Mouse (Mus musculus) thymus, adult 2 months (tissue): ENCODE data around the gene Dnajb2. TPM values are rescaled to one million over a fixed set of nuclear protein-coding genes. Genes with fewer than 3 reads are reported as not detected.

ENCODE experiments used
- DNase-seq: peaks from one replicate; pipeline ENCODE4 v3.0.0; 2021
- H3K27ac ChIP-seq: fragments of 200-500 bp; 2 replicates; pipeline ENCODE4 v1.5.1; 2012; ENCODE audit warnings: low read length, control low read depth; ENCODE audit not compliant: control insufficient read depth, insufficient read depth
- H3K27me3 ChIP-seq: fragments of 200-500 bp; 2 replicates; pipeline ENCODE4 v1.6.1; 2012; ENCODE audit warnings: mild to moderate bottlenecking, low read length, moderate library complexity, mixed read lengths; ENCODE audit not compliant: control insufficient read depth, insufficient read depth
- H3K36me3 ChIP-seq: fragments of 200-500 bp; 2 replicates; pipeline ENCODE4 v1.6.1; 2012; ENCODE audit warnings: mild to moderate bottlenecking, low read length, moderate library complexity; ENCODE audit not compliant: control insufficient read depth, insufficient read depth
- H3K4me1 ChIP-seq: fragments of 200-500 bp; replicated peaks from 2 replicates; pipeline ENCODE4 v1.6.1; 2012; ENCODE audit warnings: low read length; ENCODE audit not compliant: control insufficient read depth, insufficient read depth
- H3K4me3 ChIP-seq: fragments of 200-500 bp; 2 replicates; pipeline ENCODE4 v1.5.1; 2012; ENCODE audit warnings: mild to moderate bottlenecking, low read length, control low read depth, moderate library complexity; ENCODE audit not compliant: control insufficient read depth, insufficient read depth
- CTCF ChIP-seq: fragments of 200-500 bp; IDR thresholded peaks from 2 replicates; pipeline ENCODE4 v1.5.1; 2012; ENCODE audit warnings: mild to moderate bottlenecking, control low read depth, low read length, moderate library complexity, borderline replicate concordance; ENCODE audit not compliant: control insufficient read depth, poor library complexity, insufficient read depth; ENCODE audit errors: extremely low read depth
- POLR2A ChIP-seq: fragments of 200-500 bp; IDR thresholded peaks from 2 replicates; pipeline ENCODE4 v1.6.1; 2012; ENCODE audit warnings: mild to moderate bottlenecking, low read length, control low read depth, moderate library complexity; ENCODE audit not compliant: control insufficient read depth, poor library complexity, insufficient read depth; ENCODE audit errors: extremely low read depth
- WGBS: fragments of 180-500 bp; shearing (Covaris S2); methylation state at CpG from one replicate; pipeline ENCODE4 v1.1.7; 2018; 5-methylcytosine and 5-hydroxymethylcytosine counted together
- polyA plus RNA-seq: library from polyadenylated mRNA; depleted of rRNA; stranded (reverse); fragments of >200 nt; gene quantifications from 2 replicates; pipeline ENCODE4 v1.2.3, GENCODE M21; 2012

Dnajb2 gene
- polyA plus RNA-seq, 1 experiment = 22.3 TPM

- no peak for DNase-seq
- Histone ChIP-seq H3K4me1 (peaks cover 11% of the 10 kb centered on the region), H3K27me3 (no peaks in the 10 kb centered on the region), H3K27ac (peak overlapping the region; percentile 8; the same call in 1 of the 2 replicates), H3K36me3 (peaks cover 2% of the 10 kb centered on the region; the same call in 1 of the 2 replicates), H3K4me3 (peak overlapping the region; percentile 80)
- TF ChIP-seq CTCF = no peak
- under 1% methylated on average over 19 of the region's 19 CpGs for WGBS
Measured at GRCm38 (mm10) chr1:75192452-75192851, 43.8 kb upstream of the Dnajb2 start.

- TF ChIP-seq CTCF (no peak), POLR2A (no peak)
- Histone ChIP-seq H3K4me1 (no peaks in the 10 kb centered on the region), H3K36me3 (peaks cover 21% of the 10 kb centered on the region; the same call in 1 of the 2 replicates), H3K4me3 (no peak overlapping the region), H3K27ac (no peak overlapping the region), H3K27me3 (no peaks in the 10 kb centered on the region)
- DNase-seq = no peak
- WGBS = 100% methylated on average over 1 of the region's 1 CpGs
Measured at GRCm38 (mm10) chr1:75201236-75201635, 35.0 kb upstream of the Dnajb2 start.

GRCm38 (mm10) chr1:75208967-75209678 is 27.1 kb upstream of the Dnajb2 start:
- H3K4me3 ChIP-seq = peak overlapping the region; percentile 52
- H3K27ac ChIP-seq = no peak overlapping the region
- DNase-seq = peak; percentile 50
- H3K36me3 ChIP-seq = peaks cover under 1% of the 10 kb centered on the region; the same call in 1 of the 2 replicates
- H3K27me3 ChIP-seq = no peaks in the 10 kb centered on the region
- 0 out of 2 replicates have a peak, but pooled peaks have one; percentile 38 for TF ChIP-seq POLR2A
- TF ChIP-seq CTCF = no peak
- peaks cover 39% of the 10 kb centered on the region for H3K4me1 ChIP-seq
- WGBS = 15% methylated on average over 34 of the region's 34 CpGs

GRCm38 (mm10) chr1:75210136-75211087 is 25.8 kb upstream of the Dnajb2 start, which contains the start of the genes Glb1l and Stk16:
Gene Glb1l (minus strand): TSS chr1:75210813.
Gene Stk16 (plus strand): TSS chr1:75210838.
- WGBS = 3% methylated on average over 42 of the region's 42 CpGs
- peak within 1 kb of the TSS; percentile 58 for H3K4me3 ChIP-seq
- TF ChIP-seq POLR2A (peak; percentile 70), CTCF (peak; percentile 16; the same call in 1 of the 2 replicates)
- peaks cover 8% of the 10 kb centered on the region for H3K36me3 ChIP-seq
- no peaks in the 10 kb centered on the region for H3K27me3 ChIP-seq
- H3K27ac ChIP-seq = no peak within 1 kb of the TSS
- H3K4me1 ChIP-seq = peaks cover 47% of the 10 kb centered on the region
- peak; percentile 96 for DNase-seq

- no peak for TF ChIP-seq CTCF
- no peak for TF ChIP-seq POLR2A
- Histone ChIP-seq H3K4me1 (peaks cover 55% of the 10 kb centered on the region), H3K27ac (no peak overlapping the region), H3K27me3 (no peaks in the 10 kb centered on the region), H3K36me3 (peaks cover 15% of the 10 kb centered on the region), H3K4me3 (peak overlapping the region; percentile 58)
- WGBS = 8% methylated on average over 17 of the region's 17 CpGs
- DNase-seq = no peak
Measured at GRCm38 (mm10) chr1:75211141-75211708, 25.0 kb upstream of the Dnajb2 start.

GRCm38 (mm10) chr1:75212542-75212941 is 23.7 kb upstream of the Dnajb2 start:
- no peaks in the 10 kb centered on the region for H3K27me3 ChIP-seq
- peaks cover 68% of the 10 kb centered on the region for H3K4me1 ChIP-seq
- H3K27ac ChIP-seq = no peak overlapping the region
- peaks cover 15% of the 10 kb centered on the region for H3K36me3 ChIP-seq
- DNase-seq = no peak
- no peak overlapping the region for H3K4me3 ChIP-seq
- WGBS = 86% methylated on average over 4 of the region's 4 CpGs
- no peak for TF ChIP-seq CTCF
- no peak for TF ChIP-seq POLR2A
